Mouse (Mus musculus) ES-E14 (cell line): ENCODE results near the gene Carhsp1.

Experiments used
- CHD2 ChIP-seq: IDR thresholded peaks from 2 replicates; pipeline ENCODE4 v1.6.1; 2014; ENCODE audit warnings: mild to moderate bottlenecking, low read depth, low read length, inconsistent platforms
- HCFC1 ChIP-seq: IDR thresholded peaks from 2 replicates; pipeline ENCODE4 v1.6.1; 2012; ENCODE audit warnings: low read length, inconsistent platforms, borderline replicate concordance; ENCODE audit not compliant: insufficient read depth
- MAFK ChIP-seq: IDR thresholded peaks from 2 replicates; pipeline ENCODE4 v1.6.1; 2014; ENCODE audit warnings: mild to moderate bottlenecking, low read depth, low read length, inconsistent platforms; ENCODE audit not compliant: insufficient read depth

DNA sequence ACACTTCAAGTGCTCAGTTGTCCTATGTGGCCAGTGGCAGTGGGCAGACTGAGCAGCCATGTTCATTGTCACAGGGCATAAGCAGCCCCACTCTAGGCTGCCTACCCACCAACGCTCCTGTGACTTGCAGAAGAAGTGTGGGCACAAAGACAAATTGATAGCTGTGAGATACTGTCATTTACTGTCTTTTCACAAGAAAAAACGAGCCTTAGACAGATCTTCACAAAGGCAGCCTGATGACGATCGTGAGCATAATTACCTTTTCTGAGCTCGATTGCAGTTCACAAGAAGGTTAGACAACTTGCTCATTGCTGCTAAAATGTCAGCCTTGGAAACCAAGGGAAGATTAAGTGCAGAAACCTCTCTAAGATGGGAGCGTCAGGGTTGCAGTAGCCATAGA lies 16.8 kb downstream of the Carhsp1 start:
- TF ChIP-seq CHD2 (no peak), MAFK (no peak), HCFC1 (no peak)
